Mouse (Mus musculus) layer of hippocampus, adult 6 months (tissue): ENCODE data around the gene Gdpd5. TPM values are rescaled to one million over a fixed set of nuclear protein-coding genes. Genes with fewer than 3 reads are reported as not detected.

Experiments used
- long read RNA-seq, 2 experiments: library from polyadenylated mRNA; unstranded; transcript quantifications; one replicate each; pipeline ENCODE4 v2.0.0; 2019 to 2020
- polyA plus RNA-seq: library from polyadenylated mRNA; unstranded; fragments of <200 nt; fragmentation: Nextera tagmentation; gene quantifications from 2 replicates; pipeline ENCODE4 v1.2.3, GENCODE M21; 2021

Gdpd5 gene
- 7.9 and 9.0 TPM in 2 replicates for polyA plus RNA-seq
- long read RNA-seq, experiment 1, full-length matches to known transcripts, result 4 of 10 reads
- long read RNA-seq, experiment 1, partial matches to known transcripts, result 2 of 10 reads
- long read RNA-seq, experiment 1, other reads (novel, unspliced or antisense), result 4 of 10 reads
- long read RNA-seq, experiment 2, full-length matches to known transcripts, result 37 of 61 reads
- long read RNA-seq, experiment 2, partial matches to known transcripts, result 6 of 61 reads
- long read RNA-seq, experiment 2, other reads (novel, unspliced or antisense), result 18 of 61 reads

DNA sequence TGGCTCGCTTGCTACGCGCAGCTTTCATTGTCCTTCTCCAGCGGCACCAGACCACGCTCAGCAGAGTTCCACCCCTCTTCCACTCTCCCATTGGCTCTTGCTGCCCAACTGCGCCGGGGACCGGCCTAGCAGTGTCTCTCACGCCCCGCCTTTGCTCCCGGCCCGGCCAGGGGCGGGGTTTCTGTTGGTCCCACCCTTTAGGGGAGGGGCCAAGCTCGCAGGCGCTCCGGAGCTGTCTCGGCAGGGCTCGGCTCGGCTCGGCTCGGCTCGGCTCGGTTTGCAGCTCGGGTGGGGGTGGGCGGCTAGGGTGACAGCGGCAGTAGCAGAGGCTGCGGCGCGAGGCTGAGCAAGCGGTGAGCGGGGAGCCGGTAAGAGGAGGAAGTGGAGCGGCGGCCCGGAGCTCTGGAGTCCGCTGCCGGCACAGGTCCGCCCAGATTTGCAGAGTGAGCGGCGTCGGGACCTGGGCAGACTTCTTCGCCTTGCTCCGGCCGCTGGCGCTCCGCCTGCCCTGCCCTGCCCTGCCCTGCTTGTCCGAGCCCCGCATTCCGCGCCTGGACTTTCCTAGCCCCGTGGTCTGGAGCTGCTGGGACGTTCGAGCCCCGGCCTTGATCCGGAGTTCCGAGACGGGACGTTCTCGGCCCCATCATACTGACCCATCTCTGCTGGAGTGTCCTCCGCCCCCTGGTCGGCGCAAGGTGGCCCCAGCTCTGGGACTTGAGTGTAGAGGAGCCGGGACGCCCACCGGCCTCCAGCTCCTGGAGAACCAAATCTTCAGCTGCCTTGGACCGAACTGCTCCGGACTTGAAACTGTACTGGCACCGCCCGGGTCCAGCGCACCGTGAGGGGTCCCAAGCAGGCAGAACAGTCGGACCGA is at the start of gene Gdpd5:
Gdpd5 (plus strand) TSS at position 201 of the 874 bp plus-strand sequence.

DNA sequence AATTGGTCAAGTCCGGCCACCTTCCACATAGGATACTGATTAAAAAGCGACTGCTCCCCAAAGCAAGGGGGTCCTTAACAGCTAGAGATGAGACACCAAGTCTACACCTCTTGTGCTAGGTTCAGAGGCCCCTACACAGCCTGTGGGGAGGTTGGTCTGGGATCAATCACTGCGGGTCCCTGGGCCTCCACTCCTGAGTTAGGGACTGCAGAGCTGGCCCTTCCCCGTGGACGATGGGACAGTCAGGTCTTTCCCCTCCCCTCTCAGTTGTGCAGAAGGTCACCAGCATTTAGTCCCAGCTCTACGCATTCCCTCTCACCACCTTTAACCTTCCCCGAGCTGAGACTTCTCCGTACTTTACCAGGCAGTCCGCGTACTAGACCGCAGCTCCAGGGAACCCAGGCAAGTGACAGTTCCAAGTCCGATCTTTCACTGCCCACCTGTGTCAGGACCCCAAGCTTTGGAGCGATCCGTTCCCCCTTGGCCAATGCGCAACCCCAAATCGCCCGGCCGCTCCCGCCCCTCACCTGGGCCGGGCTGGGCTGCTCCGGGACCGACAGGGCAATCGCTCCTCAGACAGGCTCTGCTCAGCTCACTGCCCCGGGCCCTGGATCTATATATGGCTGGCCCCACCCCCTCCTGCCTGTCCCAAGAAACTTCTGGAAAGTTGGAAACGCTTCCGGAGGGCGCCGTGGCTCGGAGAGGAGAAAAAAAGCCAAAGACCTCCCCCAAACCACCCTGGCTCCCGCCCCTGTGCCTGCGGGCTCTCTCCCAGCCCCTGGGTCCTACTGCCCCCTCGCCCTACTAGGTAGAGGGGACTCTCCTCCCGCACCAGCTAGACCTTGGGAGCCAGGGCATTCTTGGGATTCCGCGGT is 28.5 kb upstream of the Gdpd5 start, which contains the start of gene Serpinh1:
Serpinh1 (minus strand) TSS at position 714 of the 875 bp plus-strand sequence.

DNA sequence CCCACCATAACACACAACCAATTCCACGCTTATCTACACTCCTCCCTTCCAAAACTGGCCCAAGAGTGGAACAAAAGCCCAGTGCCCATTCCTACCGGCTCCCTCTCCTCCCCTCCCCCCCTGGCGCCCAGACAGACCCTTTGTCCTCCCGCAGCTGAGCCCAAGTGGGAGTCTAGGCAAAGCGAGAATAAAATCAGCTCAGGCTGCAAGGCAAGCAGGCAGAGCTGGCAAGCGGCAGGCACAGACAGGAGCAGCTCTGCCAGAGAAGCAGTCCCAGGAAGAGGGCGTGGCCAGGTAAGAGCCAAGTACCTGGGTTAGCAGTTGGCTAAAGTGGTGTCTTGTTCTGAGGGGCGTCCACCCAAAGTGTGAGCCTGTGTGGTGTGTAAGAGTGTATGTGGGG is 84.6 kb downstream of the Gdpd5 start, which contains the start of gene Klhl35:
Klhl35 (plus strand) TSS at position 194 of the 400 bp plus-strand sequence.

DNA sequence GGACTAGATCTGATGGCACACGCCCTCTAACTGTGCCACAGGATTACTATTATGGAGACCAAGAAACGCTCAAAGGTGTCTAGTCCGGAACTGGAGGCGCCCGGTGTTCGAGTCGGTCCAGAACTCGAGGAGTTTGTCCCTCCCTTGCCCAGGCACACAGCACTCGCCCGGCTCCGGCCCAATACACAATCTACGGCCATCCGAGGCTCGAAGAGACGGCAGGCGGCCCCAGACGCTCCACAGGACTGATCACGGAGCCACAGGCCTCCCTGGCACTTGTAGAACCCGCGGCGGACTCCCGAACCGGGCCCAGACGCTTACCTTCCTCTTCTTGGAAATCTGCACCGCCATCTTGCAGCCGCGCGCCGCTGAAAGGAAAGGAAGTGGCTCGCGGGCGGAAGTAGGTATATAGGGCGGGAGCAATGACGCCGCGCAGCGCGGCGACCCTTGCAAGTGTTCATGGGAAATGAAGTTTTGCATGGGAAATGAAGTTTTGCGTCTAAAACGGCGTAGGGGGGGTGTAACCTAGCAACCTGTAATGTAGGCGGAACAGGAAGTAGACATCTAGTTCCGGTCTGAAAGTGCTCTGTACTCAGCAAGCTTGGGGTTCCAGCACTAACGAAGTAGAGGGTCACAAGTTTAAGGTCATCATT is 102.2 kb downstream of the Gdpd5 start, which contains the start of gene Rps3:
Rps3 (minus strand) TSS at position 468 of the 653 bp plus-strand sequence.

Other genes starting within 250 kb of the Gdpd5 start
- 18.8 and 19.1 TPM in 2 replicates for gene Uvrag, start 240.3 kb upstream of the Gdpd5 start, polyA plus RNA-seq
- gene Dgat2, start 198.7 kb upstream of the Gdpd5 start, polyA plus RNA-seq, result 141 and 158 TPM in 2 replicates
- gene Mogat2, start 142.8 kb upstream of the Gdpd5 start, polyA plus RNA-seq, result not detected in 2 replicates
- 32.3 and 33.7 TPM in 2 replicates for gene Map6, start 114.0 kb upstream of the Gdpd5 start, polyA plus RNA-seq
- gene Serpinh1, start 28.2 kb upstream of the Gdpd5 start, polyA plus RNA-seq, result 3.0 and 3.6 TPM in 2 replicates
- 0.48 and 1.0 TPM in 2 replicates for gene Klhl35, start 84.6 kb downstream of the Gdpd5 start, polyA plus RNA-seq
- 718 and 807 TPM in 2 replicates for gene Rps3, start 102.3 kb downstream of the Gdpd5 start, polyA plus RNA-seq
- 15.5 and 15.8 TPM in 2 replicates for gene Arrb1, start 154.1 kb downstream of the Gdpd5 start, polyA plus RNA-seq
- gene Tpbgl, start 245.7 kb downstream of the Gdpd5 start, polyA plus RNA-seq, result 2.4 and 3.0 TPM in 2 replicates